Mouse (Mus musculus): ENCODE results near the gene Hoxb5.

GRCm38 (mm10) chr11:96298895-96299667, 4.1 kb upstream of the Hoxb5 start:
- TF ChIP-seq CTCF (IDR thresholded peaks at IDR 0.05; ENCODE audit: low read depth) (no peak), EP300 (optimal IDR thresholded peaks at IDR 0.05) (no peak)

Measured in stomach, postnatal 0 days (tissue).